Comparison of ENCODE assay signal across 13 mouse cellular contexts in the genomic region with DNA sequence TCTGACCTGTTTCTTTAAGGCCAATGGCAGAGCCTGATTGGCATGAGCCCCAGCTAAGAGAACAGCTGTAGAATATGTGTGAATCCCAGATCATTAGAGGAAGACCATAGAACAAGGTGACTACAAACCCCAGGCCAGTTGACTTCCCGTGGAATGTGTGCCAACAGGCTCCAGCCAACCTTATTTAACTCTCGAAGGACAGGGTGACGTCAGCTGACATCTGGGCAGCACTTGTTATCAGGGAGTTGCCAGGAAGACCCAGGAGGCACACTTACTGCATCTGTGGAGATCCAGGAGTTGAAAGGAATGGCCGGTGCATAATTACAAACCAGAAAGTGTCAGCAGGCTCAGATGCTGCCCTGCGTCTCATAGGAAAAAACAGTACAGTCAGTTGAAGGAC. TPM values are rescaled to one million over a fixed set of nuclear protein-coding genes. Genes with fewer than 3 reads are reported as not detected.
A peak's percentile ranks its signal among the peaks of the same experiment; 100 is the strongest.
DNase-seq lines count a peak whose midpoint lies in the region; ATAC-seq and TF ChIP-seq lines count a peak whose summit lies in the region.
"Had no signal": no experiment of that assay in that cellular context is flagged by ENCODE, and none has a peak within 500 bp of the region (broad histone marks: within the 10 kb centered on the region; RNA-seq: fewer than 3 reads in every experiment).

No protein-coding gene starts in this region.

- no peak overlapping the region for H3K4me3 ChIP-seq in kidney, embryonic 16.5 days (ENCODE audit: low read length)
- H3K4me3 ChIP-seq in thymus, adult 2 months (ENCODE audit: control insufficient read depth, insufficient read depth, low read length): no peak overlapping the region
- H3K4me3 ChIP-seq: embryonic facial prominence, embryonic 10.5 days; hindbrain, embryonic 13.5 days had no signal

- no peaks in the 10 kb centered on the region for H3K27me3 ChIP-seq in kidney, embryonic 16.5 days (ENCODE audit: insufficient read depth, low read length)
- H3K27me3 ChIP-seq in thymus, adult 2 months (ENCODE audit: control insufficient read depth, insufficient read depth, low read length): no peaks in the 10 kb centered on the region
- H3K27me3 ChIP-seq: hindbrain, embryonic 13.5 days had no signal

- H3K4me2 ChIP-seq in kidney, embryonic 16.5 days (replicated peaks; ENCODE audit: low read depth, low read length): no peak overlapping the region
- H3K4me2 ChIP-seq: hindbrain, embryonic 13.5 days had no signal

- ATAC-seq in kidney, embryonic 16.5 days (ENCODE audit: low FRiP score, low TSS enrichment): no peak

- TF ChIP-seq CTCF in thymus, adult 2 months (IDR thresholded peaks at IDR 0.05; ENCODE audit: borderline replicate concordance, control insufficient read depth, extremely low read depth, insufficient read depth, low read length, poor library complexity): no peak

- no peaks in the 10 kb centered on the region for H3K36me3 ChIP-seq in kidney, embryonic 16.5 days (ENCODE audit: insufficient read depth, low read length)
- no peaks in the 10 kb centered on the region for H3K36me3 ChIP-seq in thymus, adult 2 months (ENCODE audit: control insufficient read depth, insufficient read depth, low read length)
- H3K36me3 ChIP-seq: embryonic facial prominence, embryonic 10.5 days; hindbrain, embryonic 13.5 days had no signal

- 60% methylated on average over 5 of the region's 5 CpGs for WGBS in kidney, embryonic 16.5 days
- 91% methylated on average over 5 of the region's 5 CpGs for WGBS in thymus, adult 2 months

- no peak for TF ChIP-seq POLR2A in thymus, adult 2 months (IDR thresholded peaks at IDR 0.05; ENCODE audit: control insufficient read depth, extremely low read depth, insufficient read depth, low read length, poor library complexity)

- no peaks in the 10 kb centered on the region for H3K9me3 ChIP-seq in kidney, embryonic 16.5 days (ENCODE audit: low read length)
- H3K9me3 ChIP-seq: embryonic facial prominence, embryonic 10.5 days; hindbrain, embryonic 13.5 days had no signal

- intact Hi-C loops in heart, postnatal 10 days (cut with DNase I): no loop called here

- peaks cover 26% of the 10 kb centered on the region for H3K4me1 ChIP-seq in kidney, embryonic 16.5 days (ENCODE audit: insufficient read depth, low read length)
- peaks cover 4% of the 10 kb centered on the region for H3K4me1 ChIP-seq in thymus, adult 2 months (replicated peaks; ENCODE audit: control insufficient read depth, insufficient read depth, low read length)
- H3K4me1 ChIP-seq: hindbrain, embryonic 13.5 days had no signal

- no peak overlapping the region for H3K27ac ChIP-seq in kidney, embryonic 16.5 days (ENCODE audit: low read length)
- no peak overlapping the region for H3K27ac ChIP-seq in thymus, adult 2 months (ENCODE audit: control insufficient read depth, insufficient read depth, low read length)
- H3K27ac ChIP-seq: embryonic facial prominence, embryonic 10.5 days; hindbrain, embryonic 13.5 days; macrophage had no signal

- peak; percentile 34 for DNase-seq in kidney, adult 18-20 months
- DNase-seq in MN1 (ENCODE audit: low spot score): peak; percentile 76
- peak; percentile 73 for DNase-seq in adrenal gland, postnatal 14 days
- peak; percentile 39 to 50 for DNase-seq in heart, postnatal 10 days
- DNase-seq in urinary bladder, postnatal 10 days (ENCODE audit: low spot score): no peak
- DNase-seq in thymus, postnatal 25 days: no peak
- DNase-seq in thymus, adult 2 months: no peak
- DNase-seq: cerebellum, postnatal 25 days; midbrain, embryonic 14.5 days had no signal

- H3K9ac ChIP-seq in kidney, embryonic 16.5 days (replicated peaks; ENCODE audit: low read length): no peak overlapping the region
- H3K9ac ChIP-seq: hindbrain, embryonic 13.5 days had no signal

RNA-seq across cellular contexts. Expression of a gene that starts 16.6 kb away (rescaled TPM):
- 56.8 and 75.1 TPM in 2 replicates for polyA plus RNA-seq in kidney, embryonic 16.5 days (2015; fragmentation: Nextera tagmentation; extraction: Ambion mirVana)
- total RNA-seq in adrenal gland, postnatal 14 days (2021): 172 and 173 TPM in 2 replicates
- 10 to 100 TPM; 95.3 to 98.2 TPM for total RNA-seq in heart, postnatal 10 days (2021)
- 38.2 and 38.8 TPM in 2 replicates for polyA plus RNA-seq in thymus, adult 2 months (2012; rRNA removed)

Comparison
In these comparisons a context has a peak if more than half of its experiments do, and no peak if none do; other contexts are left out.
1. DNase-seq: peak in kidney, adult 18-20 months (single experiment), MN1 (single experiment), adrenal gland, postnatal 14 days (single experiment) and heart, postnatal 10 days (2 of 2); none in urinary bladder, postnatal 10 days (single experiment), thymus, postnatal 25 days (single experiment) and thymus, adult 2 months (single experiment).